Comparison of ENCODE assay signal across 1 mouse cellular context in the genomic region with DNA sequence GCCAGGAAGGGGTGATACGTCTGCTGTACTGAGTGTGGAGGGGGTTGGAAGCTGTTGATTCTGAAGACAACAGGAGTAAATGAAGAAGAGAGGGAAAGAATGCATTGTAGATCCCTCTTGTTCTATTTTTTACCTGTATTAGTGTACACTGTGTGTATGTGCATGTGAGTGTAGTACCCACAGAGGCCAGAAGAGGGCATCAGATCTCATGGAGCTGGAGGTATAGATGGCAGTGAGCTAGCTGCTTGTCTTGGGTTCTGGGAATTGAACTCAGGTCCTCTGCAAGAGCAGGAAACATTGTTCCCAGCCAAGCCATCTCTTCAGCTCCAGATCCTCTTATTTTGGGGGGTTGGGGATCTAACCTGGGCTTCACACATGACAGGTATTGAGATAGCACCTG.
TF ChIP-seq lines count a peak whose summit lies in the region.

No protein-coding gene starts in this region.

TF ChIP-seq in MEL, 35 proteins besides CTCF, POLR2A, EP300 and RAD21:
- TF ChIP-seq BHLHE40 (IDR thresholded peaks at IDR 0.05; ENCODE audit: borderline replicate concordance, low read depth, low read length) = no peak
- 0 out of 2 replicates have a peak, but pooled peaks have one; percentile 15 for TF ChIP-seq SMC3 (IDR thresholded peaks at IDR 0.05; ENCODE audit: low read depth, low read length)
